Mouse (Mus musculus) limb, embryonic 14.5 days (tissue): Measurements from ENCODE around the gene Cdiptos. TPM values are rescaled to one million over a fixed set of nuclear protein-coding genes. Genes with fewer than 3 reads are reported as not detected.

Source experiments
- ATAC-seq: fragments of 200-750 bp; cut with Nextera tagmentation; 2 replicates; pipeline ENCODE4 v1.8.0; 2017; ENCODE audit warnings: low read depth, moderate number of reproducible peaks, moderate TSS enrichment; ENCODE audit not compliant: low FRiP score
- DNase-seq: peaks from one replicate; pipeline ENCODE4 v3.0.0-alpha.2; 2015; ENCODE audit warnings: low spot score
- H3K27ac ChIP-seq: fragments of 300-500 bp; sonication (generic); replicated peaks from 2 replicates; pipeline ENCODE4 v1.5.1; 2014; ENCODE audit warnings: low read depth, mild to moderate bottlenecking, low read length, moderate library complexity, mixed read lengths
- H3K27me3 ChIP-seq: fragments of 300-500 bp; sonication (generic); 2 replicates; pipeline ENCODE4 v1.6.1; 2014; ENCODE audit warnings: low read length, mixed read lengths; ENCODE audit not compliant: control insufficient read depth, insufficient read depth
- H3K36me3 ChIP-seq: fragments of 300-500 bp; sonication (generic); 2 replicates; pipeline ENCODE4 v1.6.1; 2014; ENCODE audit warnings: mild to moderate bottlenecking, low read length, moderate library complexity, mixed read lengths; ENCODE audit not compliant: control insufficient read depth, insufficient read depth
- H3K4me1 ChIP-seq: fragments of 300-500 bp; sonication (generic); 2 replicates; pipeline ENCODE4 v1.6.1; 2014; ENCODE audit warnings: antibody characterized with exemption, low read length, mixed read lengths; ENCODE audit not compliant: control insufficient read depth, insufficient read depth
- H3K4me2 ChIP-seq: fragments of 300-500 bp; sonication (generic); replicated peaks from 2 replicates; pipeline ENCODE4 v1.6.1; 2014; ENCODE audit warnings: low read depth, mild to moderate bottlenecking, low read length, moderate library complexity; ENCODE audit not compliant: severe bottlenecking
- H3K4me3 ChIP-seq: fragments of 300-500 bp; sonication (generic); replicated peaks from 2 replicates; pipeline ENCODE4 v1.5.1; 2014; ENCODE audit warnings: low read length
- H3K9ac ChIP-seq: fragments of 300-500 bp; sonication (generic); 2 replicates; pipeline ENCODE4 v1.6.1; 2014; ENCODE audit warnings: mild to moderate bottlenecking, low read depth, low read length, moderate library complexity; ENCODE audit not compliant: severe bottlenecking
- H3K9me3 ChIP-seq: fragments of 300-500 bp; sonication (generic); 2 replicates; pipeline ENCODE4 v1.6.1; 2016; ENCODE audit warnings: low read length; ENCODE audit not compliant: control insufficient read depth
- POLR2A ChIP-seq: fragments of 200-500 bp; IDR thresholded peaks from 2 replicates; pipeline ENCODE4 v1.8.0; 2012; ENCODE audit warnings: inconsistent platforms, mild to moderate bottlenecking, moderate library complexity, borderline replicate concordance; ENCODE audit not compliant: insufficient read depth, insufficient read length; ENCODE audit errors: extremely low read depth
- WGBS: fragments of 180-500 bp; shearing (Covaris S2); extraction: QIAGEN DNeasy Blood & Tissue Kit; methylation state at CpG from one replicate; pipeline ENCODE4 v1.1.7; 2014; 5-methylcytosine and 5-hydroxymethylcytosine counted together
- polyA plus RNA-seq, 2 experiments: library from polyadenylated mRNA; depleted of rRNA in 1 of 2; stranded (reverse) in 1 of 2; unstranded in 1 of 2; fragments of >200 nt; fragmentation: Nextera tagmentation in 1 of 2; extraction: Ambion mirVana in 1 of 2; gene quantifications; 2 replicates each; pipeline versions ENCODE4 v1.2.1 to v1.2.3; 2012 to 2014

Gene Cdiptos
- polyA plus RNA-seq, 2 experiments = 1.2 to 1.9 TPM

- TF ChIP-seq POLR2A = no peak
- WGBS = 42% methylated on average over 11 of the region's 11 CpGs
- Histone ChIP-seq H3K27me3 (no peaks in the 10 kb centered on the region), H3K4me3 (peak within 1 kb of the TSS; percentile 75), H3K9me3 (no peaks in the 10 kb centered on the region), H3K4me2 (peak within 1 kb of the TSS; percentile 90; the same call in 1 of the 2 replicates), H3K4me1 (peaks cover 21% of the 10 kb centered on the region), H3K36me3 (peaks cover 35% of the 10 kb centered on the region), H3K9ac (peak within 1 kb of the TSS; percentile 25; the same call in 1 of the 2 replicates), H3K27ac (no peak within 1 kb of the TSS)
- no peak for ATAC-seq
- DNase-seq = no peak
Measured at GRCm38 (mm10) chr7:127014320-127014719, 38.4 kb upstream of the Cdiptos start, which contains the start of gene Mvp. Mvp (minus strand) TSS chr7:127014621.

GRCm38 (mm10) chr7:127013385-127013784 is 37.5 kb upstream of the Cdiptos start:
- no peaks in the 10 kb centered on the region for H3K27me3 ChIP-seq
- no peak overlapping the region for H3K27ac ChIP-seq
- ATAC-seq = no peak
- H3K9ac ChIP-seq = no peak overlapping the region
- no peak for DNase-seq
- no peak for TF ChIP-seq POLR2A
- H3K4me2 ChIP-seq = no peak overlapping the region
- H3K36me3 ChIP-seq = peaks cover 35% of the 10 kb centered on the region
- no peaks in the 10 kb centered on the region for H3K9me3 ChIP-seq
- 92% methylated on average over 6 of the region's 6 CpGs for WGBS
- peaks cover 19% of the 10 kb centered on the region for H3K4me1 ChIP-seq
- H3K4me3 ChIP-seq = no peak overlapping the region

GRCm38 (mm10) chr7:127012845-127013244 is 36.9 kb upstream of the Cdiptos start:
- ATAC-seq = no peak
- H3K9me3 ChIP-seq = no peaks in the 10 kb centered on the region
- 98% methylated on average over 10 of the region's 10 CpGs for WGBS
- TF ChIP-seq POLR2A = no peak
- no peak overlapping the region for H3K27ac ChIP-seq
- DNase-seq = no peak
- peaks cover 35% of the 10 kb centered on the region for H3K36me3 ChIP-seq
- H3K9ac ChIP-seq = no peak overlapping the region
- H3K4me1 ChIP-seq = peaks cover 14% of the 10 kb centered on the region
- H3K27me3 ChIP-seq = no peaks in the 10 kb centered on the region
- no peak overlapping the region for H3K4me3 ChIP-seq
- H3K4me2 ChIP-seq = no peak overlapping the region

GRCm38 (mm10) chr7:127012374-127012773 is 36.5 kb upstream of the Cdiptos start:
- ATAC-seq (no peak), DNase-seq (no peak)
- Histone ChIP-seq H3K27me3 (no peaks in the 10 kb centered on the region), H3K36me3 (peaks cover 35% of the 10 kb centered on the region), H3K27ac (no peak overlapping the region), H3K4me3 (no peak overlapping the region), H3K9ac (no peak overlapping the region), H3K4me1 (peaks cover 10% of the 10 kb centered on the region), H3K4me2 (no peak overlapping the region), H3K9me3 (no peaks in the 10 kb centered on the region)
- WGBS = 88% methylated on average over 6 of the region's 6 CpGs
- no peak for TF ChIP-seq POLR2A

GRCm38 (mm10) chr7:127011717-127012116 is 35.8 kb upstream of the Cdiptos start:
- no peak for TF ChIP-seq POLR2A
- DNase-seq = no peak
- 68% methylated on average over 2 of the region's 2 CpGs for WGBS
- Histone ChIP-seq H3K4me3 (no peak overlapping the region), H3K4me1 (peaks cover 10% of the 10 kb centered on the region), H3K27me3 (no peaks in the 10 kb centered on the region), H3K27ac (no peak overlapping the region), H3K9me3 (no peaks in the 10 kb centered on the region), H3K36me3 (peaks cover 35% of the 10 kb centered on the region), H3K9ac (no peak overlapping the region), H3K4me2 (no peak overlapping the region)
- no peak for ATAC-seq

- Histone ChIP-seq H3K4me3 (no peak overlapping the region), H3K9me3 (no peaks in the 10 kb centered on the region), H3K36me3 (peaks cover 34% of the 10 kb centered on the region), H3K4me2 (no peak overlapping the region), H3K27ac (no peak overlapping the region), H3K9ac (no peak overlapping the region), H3K27me3 (no peaks in the 10 kb centered on the region), H3K4me1 (peaks cover 9% of the 10 kb centered on the region)
- 86% methylated on average over 2 of the region's 2 CpGs for WGBS
- DNase-seq = no peak
- no peak for TF ChIP-seq POLR2A
- ATAC-seq = no peak
Measured at GRCm38 (mm10) chr7:127011051-127011450, 35.2 kb upstream of the Cdiptos start.
